Mouse (Mus musculus) CD4-positive, CD25-positive, alpha-beta regulatory T cell, adult 2 months (primary cell): ENCODE measurements around the gene Zfp697.
"Not testable (repeated sequence)": the region's sequence is repeated elsewhere in the genome, so short reads cannot be mapped to it uniquely, and the experiment has no call there.

Experiments used
- DNase-seq: peaks from one replicate; pipeline ENCODE4 v3.0.0-alpha.2; 2012; ENCODE audit warnings: low read depth, low spot score

The Zfp697 gene

DNA sequence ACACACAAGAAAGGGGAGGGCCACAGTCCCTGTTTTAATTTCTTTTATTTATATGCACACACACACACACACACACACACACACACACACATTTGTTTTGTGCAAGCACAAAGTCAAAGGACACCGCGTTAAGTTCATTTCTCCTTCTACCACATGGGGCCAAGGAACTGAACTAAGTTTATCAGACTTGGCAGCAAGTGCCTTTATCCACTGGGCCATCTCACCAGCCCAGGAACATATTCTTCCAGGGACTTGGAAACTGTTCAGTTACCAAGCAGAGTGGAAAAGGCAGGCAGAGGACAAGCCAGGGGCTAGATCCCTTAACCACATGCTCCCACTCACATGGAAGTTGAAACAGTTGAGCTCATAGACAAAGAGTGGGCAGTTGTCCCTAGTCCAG, 13.5 kb upstream of the Zfp697 start:
- no peak for DNase-seq

DNA sequence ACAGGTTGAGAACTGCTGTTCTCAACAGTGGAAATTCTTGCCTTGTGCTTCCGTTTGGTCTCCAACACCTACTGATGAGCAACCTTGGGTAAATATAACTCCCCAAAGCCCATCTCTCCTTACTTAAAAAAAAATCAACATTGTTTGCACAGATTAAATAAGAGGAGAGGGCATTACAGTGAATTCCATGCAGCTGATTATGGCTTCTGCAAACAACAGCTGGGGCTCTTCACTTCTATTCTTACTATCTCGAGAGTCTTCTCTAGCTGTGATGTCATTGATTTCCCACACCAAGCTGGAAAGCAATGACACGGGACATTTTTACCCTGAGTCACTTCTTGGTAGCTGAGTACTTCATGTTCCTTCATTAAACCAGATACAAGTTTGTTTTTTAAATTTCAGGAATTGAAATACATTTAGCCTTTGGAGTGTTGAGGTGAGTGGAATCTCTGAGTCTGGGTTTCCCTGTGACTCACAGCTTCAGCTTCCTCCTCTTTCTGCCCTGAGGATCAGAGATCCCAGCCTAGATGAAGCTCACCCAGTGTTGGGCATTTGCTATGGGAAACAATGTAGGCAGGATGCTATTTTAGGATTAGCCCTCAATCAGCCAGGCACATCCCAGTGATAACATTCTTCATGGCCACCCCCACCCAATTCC, 8.1 kb upstream of the Zfp697 start:
- no peak for DNase-seq

DNA sequence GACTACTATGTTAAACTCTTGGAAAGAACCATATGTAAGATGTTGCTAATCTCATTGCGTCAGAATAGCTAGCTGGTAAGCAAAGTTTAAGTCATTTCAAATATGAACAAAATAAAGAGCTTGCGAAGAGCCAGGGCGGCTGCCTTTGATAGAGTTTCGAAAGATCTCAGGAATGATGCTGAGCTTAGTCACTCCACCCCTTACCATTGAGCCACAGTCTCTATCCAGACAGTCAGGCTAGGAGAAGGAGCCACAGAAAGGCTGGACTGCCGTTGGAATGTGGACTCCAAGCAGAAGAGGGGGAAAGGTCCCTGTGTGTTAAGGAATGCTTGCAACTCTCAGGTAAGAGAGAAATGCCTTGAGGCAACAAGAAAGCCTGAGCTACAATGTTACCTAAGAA, 7.3 kb upstream of the Zfp697 start:
- no peak for DNase-seq

DNA sequence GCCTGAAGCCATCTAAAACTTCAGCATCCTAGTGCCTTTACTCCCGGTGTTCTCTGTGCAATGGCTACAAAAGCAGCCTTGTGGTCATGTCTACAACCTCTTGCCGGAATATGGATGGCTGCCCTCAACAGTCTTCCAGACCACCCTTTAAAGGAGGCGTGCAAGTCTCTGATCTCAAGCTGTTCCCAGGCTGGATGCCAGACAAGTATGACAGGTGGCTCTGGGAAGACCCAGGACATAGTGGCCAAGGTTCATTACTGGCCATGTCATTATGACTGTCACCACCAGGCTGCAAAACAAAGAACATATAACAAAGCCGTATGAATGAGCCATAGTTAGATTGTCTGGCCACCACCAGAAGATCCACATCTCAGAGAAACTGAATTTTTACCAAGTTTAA, 4.0 kb upstream of the Zfp697 start:
- DNase-seq: no peak

DNA sequence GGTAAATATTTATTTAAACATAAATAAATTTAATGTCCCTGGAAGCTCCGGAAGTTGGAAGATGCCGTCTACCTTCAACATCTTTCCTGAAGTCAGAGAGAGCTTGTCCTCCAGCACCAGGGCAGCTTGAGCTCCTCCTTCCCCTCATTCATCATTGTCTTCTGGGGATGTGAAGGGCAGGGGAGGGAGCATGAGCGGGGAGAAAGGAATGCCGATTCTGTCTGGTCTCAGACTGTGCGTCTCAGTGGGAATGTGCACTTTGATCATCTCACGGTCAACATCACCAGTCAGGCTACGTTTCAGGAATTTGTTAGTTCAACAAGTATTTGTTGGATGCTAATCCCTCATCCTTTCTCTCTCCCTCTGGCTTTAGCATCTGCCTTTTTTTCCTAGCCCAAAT, 3.0 kb upstream of the Zfp697 start:
- DNase-seq: no peak

DNA sequence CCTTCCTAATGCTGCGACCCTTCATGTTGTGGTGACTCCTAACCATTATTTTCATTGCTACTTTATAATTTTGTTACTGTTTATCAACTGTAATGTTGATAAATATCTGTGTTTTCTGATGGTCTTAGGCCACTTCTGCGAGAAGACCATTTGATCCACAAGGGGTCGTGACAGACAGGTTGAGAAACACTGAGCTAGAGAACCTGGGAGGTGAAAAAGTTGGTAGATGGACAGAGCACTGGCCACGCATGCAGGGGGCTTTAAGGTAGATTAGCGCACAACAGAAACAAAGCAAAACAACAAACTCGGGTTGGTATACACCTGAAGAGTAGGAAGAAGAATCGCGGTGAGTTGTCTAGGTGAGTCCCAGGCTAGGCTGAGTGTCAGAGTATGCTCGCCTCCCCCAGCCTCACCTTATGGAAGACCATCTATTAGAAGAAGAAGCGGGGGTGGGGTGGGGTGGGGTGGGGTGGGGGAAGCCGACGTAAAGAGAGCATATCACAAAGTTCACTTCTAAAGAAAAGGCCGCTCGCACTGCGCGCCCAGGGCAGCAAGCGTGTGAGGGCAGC, 500 bp upstream of the Zfp697 start:
- peak; percentile 24 for DNase-seq

DNA sequence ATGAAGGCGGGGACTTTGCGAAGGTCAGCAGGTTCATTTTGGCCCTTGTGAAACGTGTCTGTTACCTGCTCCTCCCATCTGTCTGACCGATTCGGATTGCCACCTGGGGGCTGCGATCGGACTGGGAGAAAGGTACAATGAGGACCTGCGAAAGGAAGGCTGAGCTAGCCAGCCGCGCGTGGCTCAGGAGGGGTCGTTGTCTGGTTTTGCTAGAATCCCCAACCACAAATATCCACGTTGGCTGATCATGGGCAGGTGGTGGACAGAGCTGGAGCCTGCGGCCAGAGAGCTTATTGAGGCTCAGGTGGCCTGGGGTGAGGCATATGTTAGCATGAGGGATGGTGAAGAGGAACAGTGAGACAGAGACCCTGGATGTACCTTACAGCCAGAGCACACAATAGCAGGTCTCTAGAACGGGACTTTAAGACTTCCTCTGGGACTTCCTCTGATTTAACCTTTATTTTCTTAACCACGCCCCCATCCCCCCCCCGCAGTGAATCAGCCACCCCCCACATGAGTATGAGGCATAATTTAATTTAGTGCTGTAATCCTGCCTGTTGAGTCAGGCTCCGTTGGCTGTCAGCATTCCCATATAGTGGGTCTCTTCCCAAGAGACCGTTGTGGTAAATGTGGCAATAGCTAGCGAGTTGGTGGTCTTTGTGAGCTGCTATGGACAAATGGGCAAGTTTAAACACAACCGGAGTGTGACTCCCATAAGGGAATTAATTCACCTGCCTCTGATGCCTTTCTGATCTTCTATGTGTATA, 946 bp downstream of the Zfp697 start:
- DNase-seq: no peak

DNA sequence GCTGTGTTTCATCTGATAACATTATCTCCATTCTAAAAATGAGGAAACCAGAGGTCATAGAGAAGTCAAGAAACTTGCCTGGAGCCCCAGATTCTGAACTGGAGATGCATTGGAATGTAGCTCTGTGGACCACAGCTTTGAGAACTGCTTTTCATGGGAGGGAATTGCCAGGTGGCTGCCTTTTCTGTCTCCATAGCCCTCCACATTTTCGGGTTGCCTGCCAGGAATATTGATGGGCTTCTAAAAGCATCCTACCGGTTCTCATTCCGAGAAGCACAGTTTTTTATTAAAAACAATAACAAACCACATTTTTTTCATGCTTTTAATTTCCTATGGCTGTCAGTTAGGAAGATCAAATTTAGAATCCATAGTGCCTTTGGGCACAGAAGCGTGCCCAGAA, 4.8 kb downstream of the Zfp697 start:
- DNase-seq: no peak

DNA sequence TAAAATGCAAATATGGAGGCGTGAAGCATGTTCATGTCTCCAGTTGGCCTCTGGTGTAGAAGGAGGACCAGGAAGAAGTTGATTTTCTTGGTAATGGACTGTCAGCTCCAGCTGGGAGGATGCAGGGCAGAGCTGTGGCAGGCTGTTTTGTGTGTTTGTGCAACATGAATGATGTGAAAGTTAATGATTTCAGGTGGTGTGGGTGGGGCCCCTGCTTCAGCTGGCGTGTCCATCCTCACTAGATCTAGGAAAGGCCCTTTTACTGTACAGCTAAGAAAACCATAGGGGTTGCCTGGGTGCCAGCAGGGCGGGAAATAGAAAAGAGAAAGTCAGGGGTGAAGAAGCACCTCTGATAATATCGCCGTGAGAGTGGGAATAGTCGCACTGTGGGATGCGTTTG, 5.5 kb downstream of the Zfp697 start:
- no peak for DNase-seq

DNA sequence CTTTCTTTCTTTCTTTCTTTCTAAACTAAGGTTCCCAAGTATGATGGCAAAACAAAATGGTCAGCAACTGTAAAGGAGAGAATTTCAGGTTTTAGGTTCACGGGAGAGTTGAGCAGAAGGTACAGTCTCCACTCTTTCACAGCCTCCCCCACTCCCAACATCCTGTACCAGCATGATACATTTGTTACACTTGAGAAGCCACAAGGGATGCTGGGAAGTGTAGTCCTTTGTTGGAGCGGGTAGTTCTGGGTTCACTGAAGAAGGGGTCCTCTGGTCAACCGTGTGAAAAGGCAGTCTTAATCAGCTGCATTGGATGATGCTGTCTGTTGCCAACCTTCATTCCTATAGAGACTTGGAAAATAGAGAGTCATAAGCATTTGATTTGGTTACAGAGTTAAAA, 7.0 kb downstream of the Zfp697 start:
- DNase-seq: no peak

DNA sequence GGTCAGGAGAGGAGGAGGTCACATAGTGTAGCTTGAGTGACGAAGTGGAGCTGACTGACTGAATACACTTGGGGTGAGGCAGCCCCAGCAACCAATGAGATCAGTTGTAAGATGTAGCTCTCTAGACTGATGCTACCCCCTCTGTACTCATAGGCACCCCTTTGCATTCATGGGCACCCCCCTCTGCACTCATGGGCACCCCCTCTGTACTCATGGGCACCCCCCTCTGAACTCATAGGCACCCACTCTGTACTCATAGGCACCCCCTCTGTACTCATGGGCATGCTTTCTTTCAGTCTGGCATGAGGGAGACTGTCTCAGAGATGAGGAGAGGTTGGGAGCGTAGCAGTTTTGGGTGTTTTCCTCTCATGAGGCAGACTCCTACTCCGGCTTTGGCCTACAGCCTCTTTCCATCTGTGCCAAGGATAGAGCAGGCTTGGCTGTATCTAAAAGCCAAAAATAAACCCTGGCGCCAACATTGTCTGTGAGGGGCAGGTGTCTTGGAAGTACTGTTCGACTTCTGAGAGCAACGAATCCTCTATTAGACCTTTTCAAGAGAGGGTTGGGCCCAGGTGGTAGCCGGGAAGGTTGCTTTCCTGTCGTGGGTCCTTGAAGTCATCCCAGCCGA, 22.1 kb downstream of the Zfp697 start:
- not testable (repeated sequence) for DNase-seq

DNA sequence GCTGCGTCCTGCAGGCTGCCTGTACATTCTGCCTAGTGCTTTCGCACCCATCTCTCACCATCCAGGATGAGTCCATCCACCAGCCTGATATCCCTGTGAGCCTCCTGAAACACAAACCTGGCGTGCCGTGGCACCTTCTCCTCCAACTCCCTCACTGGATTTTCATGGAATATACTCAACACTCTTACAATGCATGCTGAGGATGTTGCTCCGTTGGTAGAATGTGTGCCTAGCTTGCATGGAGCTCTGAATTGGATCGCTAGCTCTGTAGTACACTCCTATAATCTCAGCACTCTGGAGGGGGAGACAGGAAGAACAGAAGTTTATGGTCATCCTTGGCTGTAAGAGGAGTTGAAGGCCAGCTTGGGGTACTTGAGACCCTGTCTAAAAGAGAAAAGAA, 23.6 kb downstream of the Zfp697 start:
- not testable (repeated sequence) for DNase-seq

DNA sequence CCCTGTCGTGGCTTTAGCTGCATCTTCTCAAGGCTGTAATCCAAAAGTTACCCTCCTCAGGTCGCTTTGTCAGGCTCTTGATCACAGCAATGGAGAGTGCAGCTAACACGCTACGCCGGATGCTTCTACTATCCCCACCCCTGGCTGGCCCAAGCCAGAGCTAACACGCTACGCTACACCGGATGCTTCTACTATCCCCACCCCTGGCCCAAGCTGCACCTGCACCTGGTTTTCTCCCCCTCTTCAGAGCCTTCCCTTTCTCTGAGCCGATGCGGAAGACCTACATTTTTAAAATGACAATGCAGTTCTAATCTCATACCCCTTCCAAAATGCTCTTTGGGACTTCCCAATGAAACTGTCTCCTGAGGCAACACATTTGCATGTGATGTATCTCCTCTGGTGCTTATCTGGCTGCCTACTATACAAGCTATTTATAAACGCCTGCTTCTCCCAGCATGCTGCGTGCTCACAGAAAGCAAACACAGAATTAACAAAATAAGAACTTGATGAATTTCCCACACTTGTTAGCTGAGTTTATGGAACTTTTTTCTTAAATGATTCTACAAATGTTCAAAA, 24.4 kb downstream of the Zfp697 start:
- peak; percentile 66 for DNase-seq

DNA sequence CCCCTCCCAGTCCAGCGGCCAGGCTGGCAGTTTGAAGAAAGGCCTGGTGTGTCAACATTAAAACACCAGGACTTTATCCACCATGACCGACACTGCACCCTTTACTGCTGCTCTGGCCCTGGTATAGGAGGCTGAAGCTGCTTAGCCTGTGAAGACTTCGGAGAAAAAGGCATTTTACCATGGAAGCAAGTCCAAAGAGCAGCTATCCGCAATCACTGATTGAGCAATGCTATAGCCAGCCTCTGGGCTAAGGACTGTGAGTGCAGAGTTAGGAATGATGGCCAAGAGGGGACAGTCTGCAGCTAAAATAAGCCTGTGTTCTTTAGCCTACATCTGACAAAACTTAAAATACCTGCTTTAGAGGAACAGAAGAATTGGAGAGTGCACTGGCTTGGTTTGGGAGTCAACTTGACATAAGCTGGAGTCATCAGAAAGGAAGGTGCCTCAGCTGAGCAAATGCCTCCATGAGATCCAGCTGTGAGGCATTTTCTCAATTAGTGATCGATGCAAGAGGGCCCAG, 25.1 kb downstream of the Zfp697 start:
- DNase-seq: not testable (repeated sequence)

DNA sequence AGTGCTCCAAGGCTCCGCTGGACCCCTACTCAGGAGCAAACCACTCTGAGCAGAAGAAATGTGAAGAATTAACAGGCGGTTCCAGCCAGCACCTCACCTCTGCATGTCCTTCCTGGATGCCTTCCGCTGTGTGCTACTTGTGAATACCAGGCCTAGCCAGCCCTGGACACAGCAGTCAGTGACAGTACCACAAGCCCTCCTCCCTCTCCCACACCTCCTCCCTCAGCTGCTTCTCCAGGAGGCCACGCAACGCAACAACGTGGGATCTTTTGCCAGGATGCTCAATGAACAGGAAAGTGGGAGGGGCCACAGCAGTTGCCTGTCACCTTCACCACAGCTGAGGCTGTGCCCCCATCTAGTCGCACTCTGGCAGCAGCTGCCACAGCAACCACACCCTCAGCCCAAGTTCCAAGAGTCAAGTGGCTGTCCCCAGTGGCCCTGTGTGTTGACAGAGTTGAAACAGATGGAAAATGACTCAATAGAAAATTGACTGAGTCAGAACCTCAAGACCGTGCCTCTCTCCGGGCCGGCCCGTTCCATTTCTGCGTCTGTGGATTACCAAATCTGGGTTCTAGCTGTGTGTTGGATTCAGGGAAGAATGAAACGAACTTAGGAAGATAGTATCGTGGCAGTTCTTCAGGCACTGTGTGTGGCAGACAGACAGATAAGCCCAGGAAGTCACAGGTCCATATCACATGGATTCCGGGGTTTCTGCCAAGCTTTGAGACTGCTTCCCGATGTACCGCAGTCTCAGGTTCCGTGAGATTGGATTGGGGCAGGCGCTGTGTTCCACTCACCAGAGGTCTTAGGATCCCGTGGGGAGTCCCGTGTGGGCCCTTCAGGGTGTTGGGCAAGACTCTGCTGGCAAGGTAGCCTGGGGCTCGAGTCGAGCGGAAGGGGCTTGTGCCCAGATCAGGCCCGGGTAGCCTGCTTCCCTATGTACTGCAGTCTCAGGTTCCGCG, 28.6 kb downstream of the Zfp697 start:
- DNase-seq: not testable (repeated sequence)

DNA sequence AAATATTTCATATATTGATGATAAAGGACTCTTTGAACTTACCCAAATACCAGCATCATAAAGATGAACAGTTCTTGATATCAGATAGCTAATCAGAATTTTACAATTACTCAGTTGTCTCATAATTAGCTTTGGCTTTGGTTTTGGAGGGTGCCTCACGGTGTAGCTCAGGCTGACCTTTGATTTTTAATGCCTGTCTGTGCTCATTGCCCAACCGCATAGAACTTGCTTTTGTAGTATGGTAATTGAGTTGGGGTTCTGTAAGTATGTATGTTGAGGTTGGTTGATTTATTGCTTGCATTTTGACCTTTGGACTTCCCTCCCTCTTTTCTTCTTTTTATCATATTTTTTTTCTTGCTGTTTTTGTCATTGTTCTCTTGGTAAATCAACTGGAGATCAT, 31.5 kb downstream of the Zfp697 start:
- no peak for DNase-seq

DNA sequence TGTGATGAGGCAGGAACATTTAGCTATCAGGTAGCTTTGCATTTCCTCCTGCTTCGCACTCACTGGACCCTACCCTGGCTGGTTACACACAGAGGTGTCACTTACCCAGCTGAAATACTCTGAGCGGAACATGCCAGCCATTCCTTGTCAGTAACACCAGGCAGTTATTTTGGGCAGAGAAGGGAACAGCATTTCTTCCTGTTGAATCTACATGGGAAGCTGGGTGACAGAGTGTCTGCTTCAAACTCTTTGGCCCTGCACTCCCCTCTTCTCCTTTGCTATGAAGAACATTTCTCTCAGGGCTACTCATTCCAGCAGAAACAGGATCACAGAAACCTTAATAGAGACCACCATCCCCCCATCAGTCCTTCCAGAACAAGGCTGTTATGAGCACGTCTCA, 32.0 kb downstream of the Zfp697 start:
- DNase-seq: no peak

DNA sequence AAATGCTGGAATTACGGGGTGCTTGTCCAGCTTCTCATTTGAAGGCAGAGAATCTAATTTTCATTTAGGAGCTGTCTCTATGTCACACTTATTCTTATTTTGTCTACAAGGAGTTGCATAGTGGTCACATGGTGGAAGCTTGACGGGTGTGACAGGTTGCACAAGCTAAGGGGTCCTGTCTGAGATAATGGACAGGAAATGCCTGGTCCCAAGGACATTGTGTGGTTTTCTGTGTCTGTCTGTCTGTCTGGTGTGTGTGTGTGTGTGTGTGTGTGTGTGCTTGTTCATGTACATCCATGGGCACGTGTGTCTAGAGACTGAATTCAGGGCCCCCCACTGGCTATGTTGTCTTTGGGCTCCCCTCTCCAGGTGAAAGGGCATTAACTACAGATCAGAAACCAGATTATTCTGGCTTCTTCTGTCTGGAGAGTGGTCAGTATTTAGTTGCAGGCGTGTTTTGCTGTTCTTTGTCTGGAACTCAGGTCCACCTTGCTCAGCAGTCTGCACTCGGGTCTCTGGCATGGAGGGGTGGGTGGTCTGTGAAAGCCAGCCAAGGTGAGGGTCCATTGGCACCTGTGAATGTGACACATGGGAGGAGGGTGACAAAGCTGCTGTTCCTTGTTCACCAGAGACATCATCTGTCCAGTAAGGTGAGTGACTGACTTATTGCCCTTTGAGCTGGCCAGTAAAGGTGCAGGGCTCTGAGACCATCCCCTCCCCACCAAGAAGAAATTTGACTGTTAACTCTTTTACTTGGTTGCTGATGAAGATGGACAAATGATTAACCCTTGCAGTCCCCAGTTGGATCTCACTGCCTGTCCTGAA, 34.4 kb downstream of the Zfp697 start:
- DNase-seq: no peak

DNA sequence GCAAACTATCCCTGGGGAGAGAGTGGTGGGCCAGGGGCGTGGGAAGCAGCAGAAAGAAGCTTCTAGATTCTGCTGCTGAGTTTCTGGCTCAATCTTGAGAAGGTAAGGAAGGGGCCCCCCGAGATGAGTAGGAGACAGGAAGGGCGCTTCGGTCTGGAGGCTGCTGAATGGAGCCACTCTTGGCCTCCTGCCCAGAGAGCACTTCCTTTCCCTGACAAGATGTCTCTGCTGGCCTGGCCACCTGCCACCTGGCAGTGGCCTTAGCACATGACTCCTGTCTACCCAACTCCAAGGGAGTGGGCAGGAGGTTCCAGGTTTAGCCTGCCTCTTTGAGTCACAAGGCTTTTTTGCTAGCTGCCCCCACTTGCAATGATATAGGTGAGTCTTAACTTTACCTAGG, 35.1 kb downstream of the Zfp697 start:
- DNase-seq: peak; percentile 34
